Mouse (Mus musculus): ENCODE measurements around the gene Aldh9a1.

DNA sequence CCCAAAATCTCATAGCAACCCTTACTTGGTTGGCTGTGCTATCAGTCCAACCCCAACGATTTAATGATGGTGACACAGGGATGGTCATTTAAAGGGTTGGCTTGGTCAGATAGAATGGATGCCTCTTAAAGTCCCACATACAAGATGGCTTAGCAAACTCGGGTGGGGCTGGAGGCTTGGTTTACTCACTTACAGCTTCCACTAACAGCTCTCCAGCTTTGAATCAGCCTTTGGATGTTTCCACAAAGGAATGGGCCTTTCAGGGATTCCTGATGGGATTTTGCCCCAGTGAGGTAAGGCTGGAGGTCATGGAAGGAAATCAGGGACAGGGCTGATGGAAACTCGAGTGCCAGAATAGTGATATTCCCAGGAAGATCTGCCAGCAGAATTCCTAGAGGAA, 38.0 kb downstream of the Aldh9a1 start:
- TF ChIP-seq CTCF (conservative IDR thresholded peaks at IDR 0.05; ENCODE audit: insufficient read depth, insufficient read length, low read depth, low read length) (no peak), POLR2A (IDR thresholded peaks at IDR 0.05; ENCODE audit: low read depth, low read length) (no peak)

All from kidney, adult 2 months (tissue).